Mouse (Mus musculus): ENCODE results near the gene Stx5a.

DNA sequence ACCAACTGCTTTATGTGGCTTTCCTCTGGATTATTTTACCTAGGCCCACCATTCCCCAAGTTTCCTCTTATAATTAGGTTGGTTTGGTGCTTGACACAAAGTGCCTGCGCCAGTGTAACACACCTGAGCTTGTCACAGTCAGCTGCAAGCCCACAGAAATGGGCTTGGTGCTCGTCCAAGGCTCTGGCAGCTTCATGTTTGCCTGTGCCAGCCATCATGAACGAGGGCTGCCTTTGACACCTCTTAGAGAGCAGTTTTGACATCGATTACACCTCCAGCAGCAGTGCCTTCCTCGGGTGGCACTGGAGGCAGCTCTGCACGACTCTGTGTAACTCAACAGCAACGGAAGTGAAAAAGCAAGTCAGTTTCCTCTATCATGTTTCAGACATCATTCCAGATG, 49.0 kb downstream of the Stx5a start:
- TF ChIP-seq CTCF (IDR thresholded peaks at IDR 0.05; ENCODE audit: extremely low read depth, insufficient read length, insufficient replicate concordance, low read depth, low read length) = no peak
- no peak for TF ChIP-seq POLR2A (IDR thresholded peaks at IDR 0.05; ENCODE audit: low read depth, low read length)

Data from small intestine, adult 2 months (tissue).